Mouse (Mus musculus) urinary bladder, postnatal 14 days (tissue): ENCODE data around the gene Pla2g2c.
A peak's percentile ranks its signal among the peaks of the same experiment; 100 is the strongest.

Experiments
- DNase-seq: peaks from one replicate; pipeline ENCODE4 v3.0.0; 2021; ENCODE audit warnings: low spot score

The Pla2g2c gene

GRCm38 (mm10) chr4:138709246-138709645, 15.3 kb upstream of the Pla2g2c start:
- no peak for DNase-seq

GRCm38 (mm10) chr4:138709944-138710343, 14.6 kb upstream of the Pla2g2c start:
- DNase-seq = no peak

- no peak for DNase-seq
Observed at GRCm38 (mm10) chr4:138710633-138711032, 14.0 kb upstream of the Pla2g2c start.

GRCm38 (mm10) chr4:138711051-138711820, 13.4 kb upstream of the Pla2g2c start:
- no peak for DNase-seq

GRCm38 (mm10) chr4:138712096-138712495, 12.5 kb upstream of the Pla2g2c start:
- no peak for DNase-seq

GRCm38 (mm10) chr4:138712621-138713020, 12.0 kb upstream of the Pla2g2c start:
- DNase-seq = no peak

GRCm38 (mm10) chr4:138714186-138714585, 10.4 kb upstream of the Pla2g2c start:
- no peak for DNase-seq

GRCm38 (mm10) chr4:138716697-138717096, 7.9 kb upstream of the Pla2g2c start:
- DNase-seq = no peak

- no peak for DNase-seq
Observed at GRCm38 (mm10) chr4:138718586-138719263, 5.9 kb upstream of the Pla2g2c start.

GRCm38 (mm10) chr4:138719264-138719596, 5.4 kb upstream of the Pla2g2c start:
- no peak for DNase-seq

GRCm38 (mm10) chr4:138723493-138724281, 905 bp upstream of the Pla2g2c start:
- no peak for DNase-seq

- DNase-seq = peak; percentile 49
Observed at GRCm38 (mm10) chr4:138725127-138725461, 502 bp downstream of the Pla2g2c start.

- DNase-seq = no peak
Observed at GRCm38 (mm10) chr4:138725751-138726150, 1.2 kb downstream of the Pla2g2c start.

- no peak for DNase-seq
Observed at GRCm38 (mm10) chr4:138729018-138729703, 4.6 kb downstream of the Pla2g2c start.

GRCm38 (mm10) chr4:138734105-138734504, 9.5 kb downstream of the Pla2g2c start:
- DNase-seq = no peak

GRCm38 (mm10) chr4:138734863-138735262, 10.3 kb downstream of the Pla2g2c start:
- DNase-seq = no peak

GRCm38 (mm10) chr4:138737031-138737430, 12.4 kb downstream of the Pla2g2c start, which contains the start of gene Ubxn10:
Gene Ubxn10, minus strand, starts transcription at chr4:138737167.
- peak; percentile 66 for DNase-seq

- no peak for DNase-seq
Observed at GRCm38 (mm10) chr4:138739136-138739851, 14.7 kb downstream of the Pla2g2c start.

GRCm38 (mm10) chr4:138745884-138746283, 21.3 kb downstream of the Pla2g2c start:
- DNase-seq = no peak

- DNase-seq = no peak
Observed at GRCm38 (mm10) chr4:138746866-138747265, 22.3 kb downstream of the Pla2g2c start.

GRCm38 (mm10) chr4:138747851-138748250, 23.3 kb downstream of the Pla2g2c start:
- DNase-seq = no peak
